Mouse (Mus musculus) regulatory T cell (primary cell): ENCODE results near the gene Phrf1.

Experiments used
- in situ Hi-C: fragments of 300-600 bp; cut with MboI, MseI; formaldehyde crosslinking; loops from one replicate; pipeline ENCODE4 v1.15.1; 2025; ENCODE audit warnings: high pct_unique_total_duplicates

Phrf1 gene

GRCm38 (mm10) chr7:141292583-141293388 is 64.2 kb downstream of the Phrf1 start:
- in situ Hi-C loops: no loop called here

DNA sequence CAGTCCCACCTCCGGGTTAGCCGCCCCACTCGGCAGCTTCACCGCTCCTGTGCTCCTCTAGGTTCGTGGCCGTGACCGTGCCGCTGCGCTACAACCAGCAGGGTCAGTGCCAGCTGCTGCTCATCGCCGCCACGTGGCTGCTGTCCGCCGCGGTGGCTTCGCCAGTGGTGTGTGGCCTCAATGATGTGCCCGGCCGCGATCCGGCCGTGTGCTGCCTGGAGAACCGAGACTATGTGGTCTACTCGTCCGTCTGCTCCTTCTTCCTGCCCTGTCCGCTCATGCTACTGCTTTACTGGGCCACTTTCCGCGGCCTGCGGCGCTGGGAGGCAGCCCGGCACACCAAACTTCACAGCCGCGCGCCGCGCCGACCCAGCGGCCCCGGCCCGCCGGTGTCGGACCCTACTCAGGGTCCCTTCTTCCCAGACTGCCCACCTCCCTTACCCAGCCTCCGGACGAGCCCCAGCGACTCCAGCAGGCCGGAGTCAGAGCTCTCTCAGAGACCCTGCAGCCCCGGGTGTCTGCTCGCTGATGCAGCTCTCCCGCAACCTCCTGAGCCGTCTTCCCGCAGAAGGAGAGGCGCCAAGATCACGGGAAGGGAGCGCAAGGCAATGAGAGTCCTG is 65.4 kb downstream of the Phrf1 start:
- in situ Hi-C loops: no loop called here

DNA sequence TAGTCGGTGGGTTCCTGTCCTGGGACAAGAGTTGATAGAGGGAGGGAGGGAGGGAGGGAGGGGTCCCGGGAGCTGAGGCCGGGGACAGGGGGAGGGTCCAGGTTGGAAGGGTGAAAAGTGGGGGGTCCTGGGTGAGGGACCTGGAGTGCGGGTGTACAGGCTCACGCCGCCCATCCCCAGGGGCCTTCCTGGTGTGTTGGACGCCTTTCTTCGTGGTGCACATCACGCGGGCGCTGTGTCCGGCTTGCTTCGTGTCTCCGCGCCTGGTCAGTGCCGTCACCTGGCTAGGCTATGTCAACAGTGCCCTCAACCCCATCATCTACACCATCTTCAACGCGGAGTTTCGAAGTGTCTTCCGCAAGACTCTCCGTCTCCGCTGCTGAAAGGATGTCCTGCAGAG is 65.9 kb downstream of the Phrf1 start:
- in situ Hi-C loops: no loop called here

DNA sequence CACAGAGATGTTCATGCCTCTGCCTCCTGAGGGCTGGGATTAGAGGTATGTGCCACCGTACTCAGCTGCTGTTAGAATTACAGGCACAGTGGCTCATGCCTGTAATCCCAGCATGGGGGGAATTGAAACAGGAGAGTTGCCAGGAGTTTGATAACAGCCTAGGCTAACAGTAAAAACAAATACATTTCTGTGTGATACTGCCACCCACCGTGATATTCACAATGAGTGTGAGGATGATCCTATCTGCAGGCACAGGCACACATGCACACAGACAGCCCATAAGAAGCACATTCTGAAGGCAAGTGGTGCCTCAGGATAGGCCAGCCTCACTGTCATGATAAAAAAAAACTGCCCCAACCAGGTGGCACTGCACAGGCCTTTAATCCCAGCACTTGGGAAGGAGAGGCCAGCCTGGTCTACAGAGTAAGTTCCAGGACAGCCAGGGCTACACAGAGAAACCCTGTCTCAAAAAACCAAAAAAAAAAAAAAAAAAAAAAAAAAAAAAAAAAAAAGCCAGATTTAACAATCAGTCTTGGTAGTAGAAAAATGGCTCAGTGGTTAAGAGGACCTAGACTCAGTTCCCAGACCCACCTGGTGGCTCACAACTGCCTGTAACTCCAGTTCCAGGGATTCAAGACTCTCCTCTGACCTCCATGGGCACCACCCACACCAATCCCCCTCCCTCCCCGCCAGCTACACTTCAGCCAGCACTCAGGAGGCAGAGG is 69.5 kb downstream of the Phrf1 start:
- in situ Hi-C loops: no loop called here

DNA sequence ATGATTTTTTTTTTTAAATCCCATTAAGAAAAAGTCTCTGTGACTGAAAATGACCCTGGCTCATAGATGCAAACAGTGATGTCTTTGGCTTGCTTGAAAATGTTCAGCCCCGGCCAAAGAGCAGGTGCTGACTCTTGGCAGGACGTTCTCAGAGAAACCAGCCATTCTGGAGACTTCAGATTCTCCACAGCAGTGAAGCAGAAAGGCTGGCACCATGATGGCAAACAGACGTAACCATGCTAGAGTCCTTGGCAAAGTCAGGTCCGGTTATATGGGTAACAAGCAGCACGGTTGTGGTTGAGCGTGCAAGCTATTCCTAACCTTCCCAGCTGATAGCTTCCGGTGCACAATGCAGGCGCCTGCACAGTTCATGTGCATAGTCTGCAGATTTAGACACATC is 70.6 kb downstream of the Phrf1 start:
- in situ Hi-C loops: no loop called here

DNA sequence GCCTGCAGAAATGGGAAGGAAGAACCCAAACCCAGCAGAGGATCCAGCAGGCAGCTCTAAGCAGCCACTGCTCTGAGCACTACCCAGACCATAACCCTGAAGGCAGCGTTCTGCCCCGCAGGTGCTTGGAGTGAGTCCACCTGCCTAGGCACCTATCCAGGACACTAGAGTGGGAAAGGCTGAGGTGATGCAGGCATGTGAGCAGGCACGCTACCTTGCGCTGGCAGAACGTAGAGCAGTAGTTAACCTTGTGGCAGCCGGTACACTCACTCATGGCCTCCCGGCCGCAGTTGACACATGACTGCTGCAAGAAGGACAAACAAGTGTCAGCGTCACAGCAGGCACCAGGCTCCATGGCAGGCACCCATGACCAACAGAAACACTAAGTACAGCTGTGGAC is 72.8 kb downstream of the Phrf1 start:
- in situ Hi-C loops: no loop called here

DNA sequence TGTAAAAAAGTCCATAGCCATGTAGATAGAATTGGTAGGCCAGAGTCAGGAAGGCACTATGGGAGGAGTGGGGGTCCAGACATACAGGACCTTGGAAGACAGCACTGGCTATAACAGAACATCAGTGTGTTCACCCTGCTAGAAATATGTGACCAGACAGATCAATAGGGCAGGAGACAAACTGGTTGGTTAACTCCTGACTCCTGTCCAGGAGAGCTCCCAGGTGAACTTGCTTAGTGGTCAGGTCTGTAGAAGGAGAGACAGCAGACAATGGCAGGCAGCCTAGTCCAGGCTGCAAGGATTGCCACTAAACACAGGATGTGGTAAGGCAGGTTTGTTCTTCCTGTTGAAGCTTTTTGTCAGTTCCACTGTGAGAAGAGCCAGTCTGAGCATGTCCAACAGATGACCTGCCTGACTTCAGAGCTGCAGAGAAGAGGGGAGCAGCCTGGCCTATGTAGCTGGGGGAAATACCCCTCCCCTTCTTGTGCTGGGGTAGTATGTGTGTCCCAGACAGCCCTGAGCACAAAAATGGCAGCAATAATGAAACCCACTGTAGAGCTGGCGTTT is 74.2 kb downstream of the Phrf1 start:
- in situ Hi-C loops: no loop called here

GRCm38 (mm10) chr7:141304537-141304936 is 76.0 kb downstream of the Phrf1 start:
- in situ Hi-C loops: no loop called here
